Mouse (Mus musculus): ENCODE measurements around the gene Camta1.

GRCm38 (mm10) chr4:151404581-151405256 is 457.0 kb downstream of the Camta1 start:
- TF ChIP-seq POLR2A (IDR thresholded peaks at IDR 0.05; ENCODE audit: extremely low read depth, insufficient read depth, low read length) (no peak), CTCF (IDR thresholded peaks at IDR 0.05; ENCODE audit: low read depth, low read length) (no peak)

Measured in liver, adult 2 months (tissue).